Mouse (Mus musculus) forebrain, embryonic 11.5 days (tissue): ENCODE results near the gene Plek2. TPM values are rescaled to one million over a fixed set of nuclear protein-coding genes. Genes with fewer than 3 reads are reported as not detected.
A peak's percentile ranks its signal among the peaks of the same experiment; 100 is the strongest.

ENCODE experiments used
- ATAC-seq: fragments of 200-750 bp; cut with Nextera tagmentation; replicated peaks from 2 replicates; pipeline ENCODE4 v1.8.0; 2017; ENCODE audit warnings: moderate TSS enrichment; ENCODE audit not compliant: low FRiP score
- DNase-seq: peaks from one replicate; pipeline ENCODE4 v3.0.0-alpha.2; 2017; ENCODE audit warnings: low spot score
- H3K27ac ChIP-seq: fragments of 300-500 bp; sonication (generic); 2 replicates; pipeline ENCODE4 v1.5.1; 2014; ENCODE audit warnings: low read depth, low read length
- H3K27me3 ChIP-seq: fragments of 300-500 bp; sonication (generic); 2 replicates; pipeline ENCODE4 v1.6.1; 2014; ENCODE audit warnings: mild to moderate bottlenecking, low read length, mixed read lengths; ENCODE audit not compliant: control insufficient read depth, insufficient read depth
- H3K36me3 ChIP-seq: fragments of 300-500 bp; sonication (generic); 2 replicates; pipeline ENCODE4 v1.6.1; 2014; ENCODE audit warnings: mild to moderate bottlenecking, low read length, moderate library complexity, mixed read lengths; ENCODE audit not compliant: control insufficient read depth, insufficient read depth
- H3K4me1 ChIP-seq: fragments of 300-500 bp; sonication (generic); replicated peaks from 2 replicates; pipeline ENCODE4 v1.6.1; 2014; ENCODE audit warnings: low read length, mixed read lengths; ENCODE audit not compliant: control insufficient read depth, insufficient read depth
- H3K4me2 ChIP-seq: fragments of 300-500 bp; sonication (generic); 2 replicates; pipeline ENCODE4 v1.6.1; 2014; ENCODE audit warnings: low read depth, mild to moderate bottlenecking, low read length, moderate library complexity, mixed read lengths; ENCODE audit not compliant: severe bottlenecking
- H3K4me3 ChIP-seq: fragments of 300-500 bp; sonication (generic); 2 replicates; pipeline ENCODE4 v1.5.1; 2014; ENCODE audit warnings: low read depth, low read length
- H3K9ac ChIP-seq: fragments of 300-500 bp; sonication (generic); 2 replicates; pipeline ENCODE4 v1.6.1; 2014; ENCODE audit warnings: low read length
- H3K9me3 ChIP-seq: fragments of 300-500 bp; sonication (generic); 2 replicates; pipeline ENCODE4 v1.6.1; 2016; ENCODE audit warnings: low read length, mixed read lengths; ENCODE audit not compliant: control insufficient read depth
- WGBS: fragments of 180-500 bp; shearing (Covaris S2); extraction: QIAGEN DNeasy Blood & Tissue Kit; methylation state at CpG from one replicate; pipeline ENCODE4 v1.1.7; 2014; 5-methylcytosine and 5-hydroxymethylcytosine counted together
- polyA plus RNA-seq: library from polyadenylated mRNA; unstranded; fragments of >200 nt; fragmentation: Nextera tagmentation; extraction: Ambion mirVana; gene quantifications from 2 replicates; pipeline ENCODE4 v1.2.1, GENCODE M21; 2014

Gene Plek2
- polyA plus RNA-seq, 1 experiment from 2014 or later, result 3.5 TPM

GRCm38 (mm10) chr12:78918227-78919078 is 11.7 kb upstream of the Plek2 start:
- no peak overlapping the region for H3K9ac ChIP-seq
- no peak overlapping the region for H3K4me3 ChIP-seq
- DNase-seq, result peak; percentile 87
- no peak overlapping the region for H3K4me2 ChIP-seq
- peak; percentile 58; the same call in 1 of the 2 replicates for ATAC-seq
- WGBS, result 16% methylated on average over 11 of the region's 11 CpGs
- H3K4me1 ChIP-seq, result no peaks in the 10 kb centered on the region
- no peaks in the 10 kb centered on the region for H3K36me3 ChIP-seq
- H3K9me3 ChIP-seq, result no peaks in the 10 kb centered on the region
- 0 out of 2 replicates have a peak, but pooled peaks cover 2% of the 10 kb centered on the region for H3K27me3 ChIP-seq
- H3K27ac ChIP-seq, result no peak overlapping the region

GRCm38 (mm10) chr12:78916278-78916677 is 9.5 kb upstream of the Plek2 start:
- DNase-seq, result no peak
- 66% methylated on average over 3 of the region's 3 CpGs for WGBS

GRCm38 (mm10) chr12:78915561-78915960 is 8.8 kb upstream of the Plek2 start:
- Histone ChIP-seq H3K4me2 (no peak overlapping the region), H3K36me3 (no peaks in the 10 kb centered on the region), H3K27me3 (peaks cover 21% of the 10 kb centered on the region), H3K9me3 (no peaks in the 10 kb centered on the region), H3K4me3 (no peak overlapping the region), H3K4me1 (peaks cover 10% of the 10 kb centered on the region; the same call in 1 of the 2 replicates), H3K9ac (no peak overlapping the region), H3K27ac (no peak overlapping the region)
- DNase-seq, result no peak
- WGBS, result 77% methylated on average over 3 of the region's 3 CpGs
- no peak for ATAC-seq

More at GRCm38 (mm10) chr12:78916278-78916677, 9.5 kb upstream of the Plek2 start:
- Histone ChIP-seq H3K27ac (no peak overlapping the region), H3K4me2 (no peak overlapping the region), H3K9me3 (no peaks in the 10 kb centered on the region), H3K4me1 (peaks cover 6% of the 10 kb centered on the region; the same call in 1 of the 2 replicates), H3K27me3 (peaks cover 13% of the 10 kb centered on the region), H3K4me3 (no peak overlapping the region), H3K36me3 (no peaks in the 10 kb centered on the region), H3K9ac (no peak overlapping the region)
- no peak for ATAC-seq

- no peak overlapping the region for H3K27ac ChIP-seq
- no peaks in the 10 kb centered on the region for H3K36me3 ChIP-seq
- H3K9me3 ChIP-seq, result no peaks in the 10 kb centered on the region
- DNase-seq, result no peak
- peaks cover 10% of the 10 kb centered on the region; the same call in 1 of the 2 replicates for H3K4me1 ChIP-seq
- H3K9ac ChIP-seq, result no peak overlapping the region
- ATAC-seq, result no peak
- H3K27me3 ChIP-seq, result peaks cover 24% of the 10 kb centered on the region
- H3K4me3 ChIP-seq, result no peak overlapping the region
- H3K4me2 ChIP-seq, result no peak overlapping the region
- 86% methylated on average over 4 of the region's 4 CpGs for WGBS
Observed at GRCm38 (mm10) chr12:78914458-78914857, 7.7 kb upstream of the Plek2 start.

- H3K27me3 ChIP-seq, result peaks cover 28% of the 10 kb centered on the region
- H3K4me3 ChIP-seq, result peak overlapping the region; percentile 29
- peak overlapping the region; percentile 61 for H3K4me2 ChIP-seq
- no peak overlapping the region; the same call in 1 of the 2 replicates for H3K27ac ChIP-seq
- ATAC-seq (peak; percentile 52), DNase-seq (peak; percentile 71)
- H3K36me3 ChIP-seq, result no peaks in the 10 kb centered on the region
- H3K9ac ChIP-seq, result peak overlapping the region; percentile 47; the same call in 1 of the 2 replicates
- no peaks in the 10 kb centered on the region for H3K9me3 ChIP-seq
- H3K4me1 ChIP-seq, result peaks cover 11% of the 10 kb centered on the region; the same call in 1 of the 2 replicates
- WGBS, result under 1% methylated on average over 37 of the region's 37 CpGs
Observed at GRCm38 (mm10) chr12:78911707-78912417, 5.1 kb upstream of the Plek2 start.

- H3K9me3 ChIP-seq, result no peaks in the 10 kb centered on the region
- H3K27me3 ChIP-seq, result peaks cover 28% of the 10 kb centered on the region
- H3K36me3 ChIP-seq, result no peaks in the 10 kb centered on the region
- DNase-seq (no peak), ATAC-seq (no peak)
- peak overlapping the region; percentile 4; the same call in 1 of the 2 replicates for H3K27ac ChIP-seq
- peaks cover 14% of the 10 kb centered on the region; the same call in 1 of the 2 replicates for H3K4me1 ChIP-seq
- no peak overlapping the region; the same call in 1 of the 2 replicates for H3K9ac ChIP-seq
- peak overlapping the region; percentile 29 for H3K4me3 ChIP-seq
- 7% methylated on average over 16 of the region's 16 CpGs for WGBS
- H3K4me2 ChIP-seq, result peak overlapping the region; percentile 61; the same call in 1 of the 2 replicates
Observed at GRCm38 (mm10) chr12:78910684-78911461, 4.1 kb upstream of the Plek2 start.

GRCm38 (mm10) chr12:78908081-78908605 is 1.4 kb upstream of the Plek2 start:
- Histone ChIP-seq H3K4me3 (no peak overlapping the region), H3K36me3 (no peaks in the 10 kb centered on the region), H3K27ac (no peak overlapping the region), H3K4me2 (no peak overlapping the region), H3K9ac (no peak overlapping the region), H3K4me1 (peaks cover 14% of the 10 kb centered on the region; the same call in 1 of the 2 replicates), H3K9me3 (no peaks in the 10 kb centered on the region), H3K27me3 (peaks cover 26% of the 10 kb centered on the region)
- 75% methylated on average over 6 of the region's 6 CpGs for WGBS
- ATAC-seq (no peak), DNase-seq (no peak)

GRCm38 (mm10) chr12:78904499-78904898 is 2.3 kb downstream of the Plek2 start:
- H3K9me3 ChIP-seq, result no peaks in the 10 kb centered on the region
- H3K4me3 ChIP-seq, result no peak overlapping the region
- H3K9ac ChIP-seq, result no peak overlapping the region
- H3K27me3 ChIP-seq, result peaks cover 5% of the 10 kb centered on the region; the same call in 1 of the 2 replicates
- peaks cover 5% of the 10 kb centered on the region; the same call in 1 of the 2 replicates for H3K4me1 ChIP-seq
- H3K4me2 ChIP-seq, result no peak overlapping the region
- ATAC-seq, result no peak
- no peaks in the 10 kb centered on the region for H3K36me3 ChIP-seq
- no peak for DNase-seq
- no peak overlapping the region for H3K27ac ChIP-seq
- WGBS, result 92% methylated on average over 7 of the region's 7 CpGs
